Mouse (Mus musculus): ENCODE results near the gene Slc25a35.
"Not testable (repeated sequence)": the region's sequence is repeated elsewhere in the genome, so short reads cannot be mapped to it uniquely, and the experiment has no call there.

Slc25a35 gene

GRCm38 (mm10) chr11:68962159-68962558, 5.8 kb upstream of the Slc25a35 start:
- DNase-seq (ENCODE audit: low spot score in 2 of 2): not testable (repeated sequence)

GRCm38 (mm10) chr11:68963405-68963804, 4.5 kb upstream of the Slc25a35 start:
- no peak for DNase-seq (ENCODE audit: low spot score in 2 of 2)

- DNase-seq (ENCODE audit: low spot score in 2 of 2): no peak
These were observed 2.9 kb upstream of the Slc25a35 start for GRCm38 (mm10) chr11:68965050-68965449.

- DNase-seq (ENCODE audit: low spot score in 2 of 2): no peak
These were observed 2.1 kb upstream of the Slc25a35 start for GRCm38 (mm10) chr11:68965845-68966244.

GRCm38 (mm10) chr11:68966554-68966953, 1.4 kb upstream of the Slc25a35 start:
- no peak for DNase-seq (ENCODE audit: low spot score in 2 of 2)

GRCm38 (mm10) chr11:68968752-68969151, 821 bp downstream of the Slc25a35 start:
- DNase-seq (ENCODE audit: low spot score in 2 of 2): no peak

- no peak for DNase-seq (ENCODE audit: low spot score in 2 of 2)
These were observed 2.3 kb downstream of the Slc25a35 start for GRCm38 (mm10) chr11:68970232-68970631.

- peak; percentile 64 to 72 for DNase-seq (ENCODE audit: low spot score in 2 of 2)
These were observed 5.5 kb downstream of the Slc25a35 start for GRCm38 (mm10) chr11:68973250-68974058.

GRCm38 (mm10) chr11:68974059-68974450, 6.1 kb downstream of the Slc25a35 start:
- DNase-seq (ENCODE audit: low spot score in 2 of 2): no peak

- DNase-seq (ENCODE audit: low spot score in 2 of 2): no peak
These were observed 7.2 kb downstream of the Slc25a35 start, which contains the start of gene Rangrf for GRCm38 (mm10) chr11:68975085-68975484. Rangrf (minus strand) TSS chr11:68975185.

- no peak for DNase-seq (ENCODE audit: low spot score in 2 of 2)
These were observed 7.7 kb downstream of the Slc25a35 start for GRCm38 (mm10) chr11:68975601-68976000.

- no peak for DNase-seq (ENCODE audit: low spot score in 2 of 2)
These were observed 11.4 kb downstream of the Slc25a35 start for GRCm38 (mm10) chr11:68979320-68979733.

- no peak for DNase-seq (ENCODE audit: low spot score in 2 of 2)
These were observed 13.0 kb downstream of the Slc25a35 start for GRCm38 (mm10) chr11:68980919-68981318.

GRCm38 (mm10) chr11:68982639-68983369, 14.9 kb downstream of the Slc25a35 start:
- peak; percentile 58 to 75 for DNase-seq (ENCODE audit: low spot score in 2 of 2)

- no peak for DNase-seq (ENCODE audit: low spot score in 2 of 2)
These were observed 19.5 kb downstream of the Slc25a35 start for GRCm38 (mm10) chr11:68987365-68987882.

GRCm38 (mm10) chr11:68988341-68988740, 20.4 kb downstream of the Slc25a35 start:
- no peak for DNase-seq (ENCODE audit: low spot score in 2 of 2)

GRCm38 (mm10) chr11:68993122-68993521, 25.2 kb downstream of the Slc25a35 start:
- no peak for DNase-seq (ENCODE audit: low spot score in 2 of 2)

GRCm38 (mm10) chr11:68994377-68994776, 26.4 kb downstream of the Slc25a35 start:
- no peak for DNase-seq (ENCODE audit: low spot score in 2 of 2)

- no peak for DNase-seq (ENCODE audit: low spot score in 2 of 2)
These were observed 29.1 kb downstream of the Slc25a35 start for GRCm38 (mm10) chr11:68997080-68997479.

- not testable (repeated sequence) for DNase-seq (ENCODE audit: low spot score in 2 of 2)
These were observed 34.9 kb downstream of the Slc25a35 start for GRCm38 (mm10) chr11:69002782-69003181.

GRCm38 (mm10) chr11:69003592-69003991, 35.7 kb downstream of the Slc25a35 start:
- DNase-seq (ENCODE audit: low spot score in 2 of 2): no peak

- no peak for DNase-seq (ENCODE audit: low spot score in 2 of 2)
These were observed 37.3 kb downstream of the Slc25a35 start for GRCm38 (mm10) chr11:69005193-69005592.

GRCm38 (mm10) chr11:69006575-69006974, 38.6 kb downstream of the Slc25a35 start:
- DNase-seq (ENCODE audit: low spot score in 2 of 2): not testable (repeated sequence)
